Mouse (Mus musculus) embryonic fibroblast, embryonic 13.5 days (primary cell): ENCODE measurements around the gene Olfr305. TPM values are rescaled to one million over a fixed set of nuclear protein-coding genes. Genes with fewer than 3 reads are reported as not detected.
"Not testable (repeated sequence)": the region's sequence is repeated elsewhere in the genome, so short reads cannot be mapped to it uniquely, and the experiment has no call there.

Experiments
- H3K27ac ChIP-seq: 2 replicates; pipeline ENCODE4 v1.5.1; 2012; ENCODE audit warnings: low read length, control low read depth, inconsistent platforms; ENCODE audit not compliant: insufficient read depth
- H3K4me1 ChIP-seq: 2 replicates; pipeline ENCODE4 v1.6.1; 2011; ENCODE audit warnings: low read length; ENCODE audit not compliant: control insufficient read depth, insufficient read depth
- H3K4me3 ChIP-seq: 2 replicates; pipeline ENCODE4 v1.5.1; 2011; ENCODE audit warnings: mild to moderate bottlenecking, control low read depth, low read length; ENCODE audit not compliant: insufficient read depth
- CTCF ChIP-seq: IDR thresholded peaks from 2 replicates; pipeline ENCODE4 v1.5.1; 2011; ENCODE audit warnings: mild to moderate bottlenecking, control low read depth, low read length, moderate library complexity, borderline replicate concordance; ENCODE audit not compliant: insufficient read depth
- POLR2A ChIP-seq: IDR thresholded peaks from 2 replicates; pipeline ENCODE4 v1.6.1; 2011; ENCODE audit warnings: low read depth, mild to moderate bottlenecking, control low read depth, low read length, moderate library complexity
- polyA plus RNA-seq: library from polyadenylated mRNA; stranded (reverse); fragments of >200 nt; gene quantifications from 2 replicates; pipeline ENCODE4 v1.2.4, GENCODE M21; 2011; ENCODE audit warnings: low read depth; ENCODE audit not compliant: missing spikeins, insufficient read length

Olfr305 gene
- not detected in 2 replicates for polyA plus RNA-seq

- no peak within 1 kb of the TSS for H3K4me3 ChIP-seq
- H3K4me1 ChIP-seq: no peaks in the 10 kb centered on the region
- H3K27ac ChIP-seq: no peak within 1 kb of the TSS
- no peak for TF ChIP-seq POLR2A
- no peak for TF ChIP-seq CTCF
Measured at GRCm38 (mm10) chr7:86366828-86367227, at the start of gene Olfr305. Olfr305 (minus strand) TSS chr7:86366928.

- Histone ChIP-seq H3K4me1 (no peaks in the 10 kb centered on the region), H3K27ac (no peak within 1 kb of the TSS), H3K4me3 (no peak within 1 kb of the TSS)
- TF ChIP-seq CTCF: no peak
- TF ChIP-seq POLR2A: no peak
Measured at GRCm38 (mm10) chr7:86403546-86403945, 36.8 kb upstream of the Olfr305 start, which contains the start of gene Olfr301. Olfr301 (plus strand) TSS chr7:86403846.

- TF ChIP-seq CTCF (no peak), POLR2A (no peak)
- Histone ChIP-seq H3K27ac (no peak within 1 kb of the TSS), H3K4me3 (no peak within 1 kb of the TSS), H3K4me1 (no peaks in the 10 kb centered on the region)
Measured at GRCm38 (mm10) chr7:86397689-86398088, 31.0 kb upstream of the Olfr305 start, which contains the start of gene Olfr303. Olfr303 (minus strand) TSS chr7:86397789.

- TF ChIP-seq CTCF (no peak), POLR2A (no peak)
- Histone ChIP-seq H3K27ac (no peak within 1 kb of the TSS), H3K4me3 (no peak within 1 kb of the TSS), H3K4me1 (no peaks in the 10 kb centered on the region)
Measured at GRCm38 (mm10) chr7:86386558-86386957, 19.8 kb upstream of the Olfr305 start, which contains the start of gene Olfr304. Olfr304 (minus strand) TSS chr7:86386658.

GRCm38 (mm10) chr7:86385769-86386168 lies 19.0 kb upstream of the Olfr305 start:
- Histone ChIP-seq H3K4me1 (no peaks in the 10 kb centered on the region), H3K4me3 (no peak overlapping the region), H3K27ac (no peak overlapping the region)
- no peak for TF ChIP-seq CTCF
- TF ChIP-seq POLR2A: no peak

- not testable (repeated sequence) for H3K4me3 ChIP-seq, H3K4me1 ChIP-seq
Measured at GRCm38 (mm10) chr7:86346296-86346695, 20.4 kb downstream of the Olfr305 start.

GRCm38 (mm10) chr7:86344253-86344652 lies 22.5 kb downstream of the Olfr305 start:
- H3K4me1 ChIP-seq: no peaks in the 10 kb centered on the region
- TF ChIP-seq POLR2A (no peak), CTCF (no peak)
- H3K27ac ChIP-seq: no peak overlapping the region
- H3K4me3 ChIP-seq: no peak overlapping the region

More at GRCm38 (mm10) chr7:86346296-86346695, 20.4 kb downstream of the Olfr305 start:
- H3K27ac ChIP-seq: not testable (repeated sequence)

GRCm38 (mm10) chr7:86342881-86343565 lies 23.7 kb downstream of the Olfr305 start:
- Histone ChIP-seq H3K4me3 (no peak overlapping the region), H3K27ac (no peak overlapping the region)
- TF ChIP-seq CTCF: no peak
- no peak for TF ChIP-seq POLR2A

GRCm38 (mm10) chr7:86337486-86337885 lies 29.2 kb downstream of the Olfr305 start, which contains the start of gene Olfr307:
Olfr307 (minus strand) TSS chr7:86337586.
- Histone ChIP-seq H3K27ac (no peak within 1 kb of the TSS), H3K4me1 (no peaks in the 10 kb centered on the region), H3K4me3 (no peak within 1 kb of the TSS)
- no peak for TF ChIP-seq POLR2A
- no peak for TF ChIP-seq CTCF

More at GRCm38 (mm10) chr7:86342881-86343565, 23.7 kb downstream of the Olfr305 start:
- H3K4me1 ChIP-seq: no peaks in the 10 kb centered on the region

- Histone ChIP-seq H3K27ac (no peak within 1 kb of the TSS), H3K4me1 (no peaks in the 10 kb centered on the region), H3K4me3 (no peak within 1 kb of the TSS)
- TF ChIP-seq POLR2A: no peak
- TF ChIP-seq CTCF: no peak
Measured at GRCm38 (mm10) chr7:86325530-86325929, 41.2 kb downstream of the Olfr305 start, which contains the start of gene Olfr308. Olfr308 (minus strand) TSS chr7:86325630.

GRCm38 (mm10) chr7:86321323-86321722 lies 45.4 kb downstream of the Olfr305 start:
- Histone ChIP-seq H3K4me1 (no peaks in the 10 kb centered on the region), H3K4me3 (no peak overlapping the region), H3K27ac (no peak overlapping the region)
- no peak for TF ChIP-seq POLR2A
- no peak for TF ChIP-seq CTCF
